Mouse (Mus musculus): ENCODE measurements around the gene Pcbp3. TPM values are rescaled to one million over a fixed set of nuclear protein-coding genes. Genes with fewer than 3 reads are reported as not detected.

Pcbp3 gene
- total and polyA plus RNA-seq, 3 experiments: 25.6 to 40.3 (median 30.2) TPM

- DNase-seq: peak; percentile 89
These were observed 30.6 kb downstream of the Pcbp3 start for GRCm38 (mm10) chr10:76931122-76931521.

GRCm38 (mm10) chr10:76924441-76924840 is 37.2 kb downstream of the Pcbp3 start:
- DNase-seq: no peak

- DNase-seq: no peak
These were observed 43.6 kb downstream of the Pcbp3 start for GRCm38 (mm10) chr10:76918086-76918485.

- peak; percentile 13 for DNase-seq
These were observed 55.3 kb downstream of the Pcbp3 start for GRCm38 (mm10) chr10:76906434-76906833.

- DNase-seq: no peak
These were observed 55.7 kb downstream of the Pcbp3 start for GRCm38 (mm10) chr10:76905935-76906341.

- no peak for DNase-seq
These were observed 58.0 kb downstream of the Pcbp3 start for GRCm38 (mm10) chr10:76903694-76904093.

- DNase-seq: peak; percentile 65
These were observed 58.6 kb downstream of the Pcbp3 start for GRCm38 (mm10) chr10:76903099-76903498.

- DNase-seq: peak; percentile 80
These were observed 59.1 kb downstream of the Pcbp3 start for GRCm38 (mm10) chr10:76902588-76902987.

GRCm38 (mm10) chr10:76898428-76898827 is 63.3 kb downstream of the Pcbp3 start:
- peak; percentile 59 for DNase-seq

- no peak for DNase-seq
These were observed 70.2 kb downstream of the Pcbp3 start for GRCm38 (mm10) chr10:76891456-76891855.

GRCm38 (mm10) chr10:76883442-76884244 is 78.0 kb downstream of the Pcbp3 start:
- DNase-seq: no peak

- no peak for DNase-seq
These were observed 78.8 kb downstream of the Pcbp3 start for GRCm38 (mm10) chr10:76882644-76883441.

GRCm38 (mm10) chr10:76881900-76882299 is 79.8 kb downstream of the Pcbp3 start:
- no peak for DNase-seq

GRCm38 (mm10) chr10:76875310-76875709 is 86.4 kb downstream of the Pcbp3 start:
- no peak for DNase-seq

GRCm38 (mm10) chr10:76874879-76875278 is 86.8 kb downstream of the Pcbp3 start:
- DNase-seq: no peak

GRCm38 (mm10) chr10:76874398-76874797 is 87.3 kb downstream of the Pcbp3 start:
- DNase-seq: no peak

GRCm38 (mm10) chr10:76873948-76874347 is 87.7 kb downstream of the Pcbp3 start:
- DNase-seq: peak; percentile 42

GRCm38 (mm10) chr10:76872736-76873135 is 89.0 kb downstream of the Pcbp3 start:
- DNase-seq: peak; percentile 78

- no peak for DNase-seq
These were observed 95.8 kb downstream of the Pcbp3 start for GRCm38 (mm10) chr10:76865936-76866335.

GRCm38 (mm10) chr10:76860998-76861397 is 100.7 kb downstream of the Pcbp3 start:
- no peak for DNase-seq

GRCm38 (mm10) chr10:76859355-76860127 is 102.1 kb downstream of the Pcbp3 start:
- DNase-seq: no peak

GRCm38 (mm10) chr10:76857879-76858278 is 103.8 kb downstream of the Pcbp3 start:
- no peak for DNase-seq

Measured in adrenal gland, adult 2 months (tissue).